Mouse (Mus musculus): ENCODE results near the gene Gm21915. TPM values are rescaled to one million over a fixed set of nuclear protein-coding genes. Genes with fewer than 3 reads are reported as not detected.
A peak's percentile ranks its signal among the peaks of the same experiment; 100 is the strongest.

Gene Gm21915
- total RNA-seq (2021) = not detected
- long read RNA-seq, experiment 1 = 0 reads
- long read RNA-seq, experiment 2 = 0 reads

GRCm38 (mm10) chr9:40670313-40670712 lies at the start of gene Gm21915:
TSS of gene Gm21915 (plus strand) at chr9:40670613.
- no peak for TF ChIP-seq CTCF (IDR thresholded peaks at IDR 0.05)
- Histone ChIP-seq H3K4me3 (no peak within 1 kb of the TSS), H3K27ac (no peak within 1 kb of the TSS)
- DNase-seq = no peak
- intact Hi-C loops (cut with DNase I) = no loop called here

DNA sequence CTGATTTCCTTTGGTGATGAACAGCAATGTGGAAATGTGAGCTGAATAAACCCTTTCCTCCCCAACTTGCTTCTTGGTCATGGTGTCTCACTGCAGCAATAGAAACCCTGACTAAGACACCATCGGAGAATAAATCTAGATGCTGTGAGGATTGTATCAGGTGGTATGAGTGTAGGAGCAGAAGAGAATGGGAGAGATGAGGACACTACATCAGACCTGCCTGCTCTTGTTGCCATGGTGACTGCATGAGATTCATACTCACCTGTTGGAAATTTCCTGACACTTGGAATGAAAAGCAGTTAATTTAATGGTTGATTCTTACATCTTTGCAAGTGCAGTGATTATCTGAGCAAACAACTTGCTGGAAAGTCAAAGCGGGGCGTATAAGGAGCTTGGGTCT lies 48.1 kb upstream of the Gm21915 start:
- DNase-seq = no peak
- Histone ChIP-seq H3K4me3 (no peak overlapping the region), H3K27ac (no peak overlapping the region)
- intact Hi-C loops (cut with DNase I) = no loop called here
- TF ChIP-seq CTCF (IDR thresholded peaks at IDR 0.05) = no peak

DNA sequence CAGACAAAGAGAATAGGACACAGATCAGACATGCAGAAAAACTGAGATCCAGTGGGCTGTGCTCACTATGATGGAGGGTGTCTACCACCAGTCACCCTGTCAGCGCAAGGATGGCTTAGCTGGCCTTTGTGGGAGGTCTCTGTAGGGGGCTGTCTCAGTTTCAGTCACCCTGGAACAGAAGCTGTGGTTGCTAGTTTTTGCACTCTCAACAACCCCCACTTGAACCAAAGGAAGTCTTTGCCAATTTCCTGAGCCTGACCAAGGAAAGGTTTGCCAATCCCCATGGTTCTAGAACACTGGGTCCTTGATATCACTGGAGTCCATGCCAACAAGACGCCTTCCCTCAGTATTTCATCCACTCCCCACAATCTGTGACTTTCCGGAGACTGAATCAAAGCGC lies 47.6 kb upstream of the Gm21915 start:
- intact Hi-C loops (cut with DNase I) = no loop called here
- Histone ChIP-seq H3K4me3 (no peak overlapping the region), H3K27ac (no peak overlapping the region)
- no peak for DNase-seq
- no peak for TF ChIP-seq CTCF (IDR thresholded peaks at IDR 0.05)

DNA sequence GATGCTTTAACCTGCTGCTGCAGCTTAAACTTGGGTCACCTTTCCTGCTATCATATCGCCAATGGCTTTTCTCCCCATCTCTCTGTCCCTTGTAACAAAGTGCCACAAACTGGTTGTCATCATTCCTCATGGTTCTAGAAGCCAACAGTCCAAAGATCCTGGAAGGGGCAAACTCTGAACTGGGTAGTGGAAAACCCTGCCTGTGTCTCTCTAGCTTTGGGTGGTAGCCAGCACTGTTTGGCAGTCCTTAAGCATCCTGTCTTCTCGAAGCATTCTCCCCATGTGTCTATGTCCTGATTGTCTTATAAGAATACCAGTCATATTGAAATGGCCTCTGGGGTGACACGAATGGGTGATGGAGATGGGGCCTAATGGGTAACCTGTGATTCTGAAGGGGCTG lies 45.1 kb upstream of the Gm21915 start:
- Histone ChIP-seq H3K4me3 (no peak overlapping the region), H3K27ac (no peak overlapping the region)
- no peak for DNase-seq
- TF ChIP-seq CTCF (IDR thresholded peaks at IDR 0.05) = no peak
- intact Hi-C loops (cut with DNase I) = no loop called here

DNA sequence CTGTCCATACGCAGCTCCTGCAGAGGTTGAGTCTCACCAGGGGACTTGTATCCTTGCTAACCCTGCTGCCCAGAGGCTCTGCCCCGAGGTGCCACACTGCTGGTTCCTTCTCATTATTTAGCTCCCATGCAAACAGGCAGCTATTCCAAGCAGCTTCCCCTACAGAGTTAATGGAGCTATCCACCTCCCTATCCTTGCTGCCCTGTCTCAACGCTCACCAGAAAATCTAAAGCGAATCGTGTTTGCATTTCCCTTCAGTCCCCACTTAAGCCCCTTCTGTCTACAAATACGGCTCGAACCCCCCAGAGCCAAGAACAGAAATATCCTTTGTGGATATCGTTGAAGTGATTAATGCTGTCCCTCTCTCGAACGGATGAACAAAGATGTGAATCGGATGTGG lies 43.8 kb upstream of the Gm21915 start:
- H3K4me3 ChIP-seq = no peak overlapping the region
- intact Hi-C loops (cut with DNase I) = no loop called here
- DNase-seq = no peak
- no peak overlapping the region for H3K27ac ChIP-seq
- TF ChIP-seq CTCF (IDR thresholded peaks at IDR 0.05) = no peak

DNA sequence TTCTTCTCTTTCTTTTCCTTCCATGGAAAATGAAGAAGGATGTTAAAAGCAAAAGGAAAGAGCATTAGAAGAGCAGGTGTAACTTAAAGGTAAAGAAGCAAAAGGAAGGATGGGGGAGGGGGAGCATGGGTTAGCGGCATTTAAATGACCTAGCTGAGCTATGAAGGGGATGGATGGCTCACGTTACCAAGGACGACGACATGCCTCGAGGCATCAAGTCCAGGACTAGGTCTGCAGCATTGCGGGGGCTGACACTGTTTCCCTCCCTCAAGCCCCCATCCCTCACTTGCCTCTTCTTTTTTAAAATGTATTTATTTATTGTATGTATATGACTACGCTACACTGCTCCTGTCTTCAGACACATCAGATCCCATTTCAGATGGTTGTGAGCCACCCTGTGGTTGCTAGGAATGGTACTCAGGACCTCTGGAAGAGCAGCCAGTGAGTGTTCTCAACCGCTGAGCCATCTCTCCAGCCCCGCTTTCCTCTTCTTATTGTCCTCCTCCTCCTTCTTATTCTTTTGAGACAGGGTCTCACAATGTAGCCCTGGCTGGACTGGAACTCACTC lies 43.2 kb upstream of the Gm21915 start:
- DNase-seq = no peak
- no peak for TF ChIP-seq CTCF (IDR thresholded peaks at IDR 0.05)
- intact Hi-C loops (cut with DNase I) = no loop called here
- Histone ChIP-seq H3K4me3 (no peak overlapping the region), H3K27ac (no peak overlapping the region)

GRCm38 (mm10) chr9:40628130-40629069 lies 42.0 kb upstream of the Gm21915 start:
- no peak overlapping the region for H3K4me3 ChIP-seq
- no peak overlapping the region for H3K27ac ChIP-seq
- peak; percentile 55 for DNase-seq
- intact Hi-C loops (cut with DNase I) = no loop called here
- TF ChIP-seq CTCF (IDR thresholded peaks at IDR 0.05) = peak; percentile 59

DNA sequence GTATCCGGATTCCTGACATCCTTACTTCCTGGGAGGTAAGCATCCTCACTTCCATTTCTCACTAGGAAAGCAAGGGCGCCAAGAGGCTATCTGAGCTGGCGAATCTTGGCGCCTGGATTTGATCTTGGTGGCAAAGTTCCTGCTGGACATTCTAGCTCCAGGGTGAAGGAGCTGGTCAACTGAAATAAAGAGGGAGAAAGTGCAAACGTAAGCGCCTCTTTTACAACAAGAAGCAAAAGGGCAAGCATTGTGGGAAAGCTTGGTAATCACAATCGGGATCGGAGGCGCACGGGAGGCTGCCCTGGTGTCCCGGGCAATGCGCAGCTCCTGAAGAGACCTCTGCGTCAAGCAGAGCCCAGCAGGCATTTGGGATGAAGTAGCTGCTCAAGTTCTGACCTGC lies 41.0 kb upstream of the Gm21915 start:
- TF ChIP-seq CTCF (IDR thresholded peaks at IDR 0.05) = no peak
- Histone ChIP-seq H3K27ac (no peak overlapping the region), H3K4me3 (no peak overlapping the region)
- intact Hi-C loops (cut with DNase I) = no loop called here
- DNase-seq = no peak

GRCm38 (mm10) chr9:40631101-40631500 lies 39.3 kb upstream of the Gm21915 start:
- TF ChIP-seq CTCF (IDR thresholded peaks at IDR 0.05) = no peak
- intact Hi-C loops (cut with DNase I) = no loop called here
- H3K4me3 ChIP-seq = no peak overlapping the region
- no peak overlapping the region for H3K27ac ChIP-seq
- no peak for DNase-seq

DNA sequence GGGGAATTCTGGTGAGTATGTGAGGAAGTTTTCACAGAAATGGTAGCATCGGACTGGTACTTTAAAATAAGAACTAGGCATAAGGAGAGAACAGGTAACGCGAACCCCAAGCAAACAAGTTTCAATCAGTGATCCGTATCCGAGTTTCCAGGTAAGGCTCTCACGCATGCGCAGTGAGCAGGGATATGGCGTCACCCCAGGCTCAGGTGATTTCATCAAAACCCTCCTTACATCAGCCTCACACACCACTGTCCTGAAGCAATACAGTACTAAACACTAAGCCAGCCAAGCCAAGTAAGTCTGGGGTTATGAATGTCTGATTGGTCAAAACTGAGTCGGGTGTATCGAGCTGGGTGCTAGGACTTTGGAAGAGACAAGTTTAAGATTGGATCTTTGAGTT lies 38.9 kb upstream of the Gm21915 start:
- Histone ChIP-seq H3K27ac (no peak overlapping the region), H3K4me3 (no peak overlapping the region)
- no peak for TF ChIP-seq CTCF (IDR thresholded peaks at IDR 0.05)
- intact Hi-C loops (cut with DNase I) = no loop called here
- DNase-seq = no peak

- Histone ChIP-seq H3K27ac (no peak overlapping the region), H3K4me3 (no peak overlapping the region)
- intact Hi-C loops (cut with DNase I) = loop anchor here (1.0 kb wide), 1 partner anchor 114 kb away; no protein-coding TSS in a partner anchor
- peak; percentile 71 for DNase-seq
- peak; percentile 97 for TF ChIP-seq CTCF (IDR thresholded peaks at IDR 0.05)
These were observed 34.4 kb upstream of the Gm21915 start for GRCm38 (mm10) chr9:40636054-40636453.

DNA sequence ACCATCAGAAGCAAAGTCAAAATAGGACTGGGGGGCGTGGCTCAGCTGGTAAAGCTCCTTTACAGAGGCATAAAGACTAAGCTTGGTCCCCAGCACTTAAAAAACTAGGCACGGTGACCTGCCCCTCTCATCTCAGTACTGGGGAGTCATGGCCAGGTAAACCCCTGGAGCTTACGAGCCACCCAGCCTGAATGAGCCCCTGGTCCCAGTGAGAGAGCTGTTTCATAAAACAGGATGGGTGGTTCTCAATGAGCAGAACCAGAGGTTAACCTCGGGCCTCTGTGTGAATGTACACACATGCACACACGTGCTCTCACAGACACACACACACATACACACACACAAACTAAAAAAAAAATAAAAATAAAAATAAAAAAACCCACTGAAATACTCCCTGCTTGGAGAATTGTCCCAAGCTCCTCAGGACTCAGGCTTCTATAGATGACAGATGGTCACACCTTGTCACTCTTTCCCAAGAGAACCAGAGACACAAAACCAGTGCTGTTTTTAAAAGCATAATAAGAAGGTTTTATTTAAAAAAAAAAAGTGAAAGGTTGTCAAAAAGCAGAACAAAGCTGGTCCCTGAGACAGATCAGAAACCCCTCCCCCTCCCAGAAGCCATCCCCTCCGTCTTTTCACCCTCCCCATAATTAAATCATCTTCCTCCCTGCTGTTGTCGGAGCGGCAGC lies 32.6 kb upstream of the Gm21915 start:
- H3K4me3 ChIP-seq = peak overlapping the region; percentile 84
- H3K27ac ChIP-seq = peak overlapping the region; percentile 63
- DNase-seq = no peak
- intact Hi-C loops (cut with DNase I) = no loop called here
- no peak for TF ChIP-seq CTCF (IDR thresholded peaks at IDR 0.05)

All from gastrocnemius, adult 2 months (tissue).